12 mouse cellular contexts compared by ENCODE assay signal in the genomic region with DNA sequence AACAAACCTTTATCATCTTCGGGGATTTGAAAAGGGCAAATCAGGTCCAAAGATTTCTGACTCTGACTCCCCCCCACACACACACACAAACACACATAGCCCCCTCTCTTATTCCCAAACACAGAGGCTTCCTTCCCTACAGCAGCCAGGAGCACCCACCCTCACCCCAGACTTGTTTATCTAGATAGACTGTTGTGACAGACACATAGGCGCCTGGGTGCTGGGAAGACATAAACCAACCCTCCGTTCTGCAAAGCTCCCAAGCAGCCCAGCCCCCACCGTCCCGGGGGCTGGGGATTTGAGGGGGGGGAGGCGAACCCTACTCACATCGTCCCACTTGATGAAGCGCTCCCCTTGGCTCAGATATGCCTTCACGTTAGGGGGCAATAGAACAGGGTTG. TPM values are rescaled to one million over a fixed set of nuclear protein-coding genes. Genes with fewer than 3 reads are reported as not detected.
A peak's percentile ranks its signal among the peaks of the same experiment; 100 is the strongest.
DNase-seq lines count a peak whose midpoint lies in the region; ATAC-seq and TF ChIP-seq lines count a peak whose summit lies in the region.
"Had no signal": no experiment of that assay in that cellular context is flagged by ENCODE, and none has a peak within 500 bp of the region (broad histone marks: within the 10 kb centered on the region; RNA-seq: fewer than 3 reads in every experiment).

No protein-coding gene starts in this region.

- no peaks in the 10 kb centered on the region for H3K9me3 ChIP-seq in heart, embryonic 14.5 days (ENCODE audit: control insufficient read depth, low read length)
- no peaks in the 10 kb centered on the region for H3K9me3 ChIP-seq in liver, embryonic 12.5 days (replicated peaks)
- no peaks in the 10 kb centered on the region for H3K9me3 ChIP-seq in stomach, embryonic 15.5 days
- H3K9me3 ChIP-seq in forebrain, embryonic 12.5 days: no peaks in the 10 kb centered on the region
- H3K9me3 ChIP-seq: forebrain, embryonic 13.5 days had no signal

- TF ChIP-seq POLR2A in thymus, adult 2 months (IDR thresholded peaks at IDR 0.05; ENCODE audit: control insufficient read depth, extremely low read depth, insufficient read depth, low read length, poor library complexity): no peak

- peak overlapping the region; percentile 15 for H3K4me2 ChIP-seq in heart, embryonic 14.5 days (ENCODE audit: low read length)
- H3K4me2 ChIP-seq in liver, embryonic 12.5 days: peak overlapping the region; percentile 48
- peak overlapping the region; percentile 37 for H3K4me2 ChIP-seq in stomach, embryonic 15.5 days
- H3K4me2 ChIP-seq in forebrain, embryonic 12.5 days: no peak overlapping the region
- H3K4me2 ChIP-seq: forebrain, embryonic 13.5 days had no signal

- H3K4me1 ChIP-seq in heart, embryonic 14.5 days (ENCODE audit: control insufficient read depth in 2 of 2, insufficient read depth in 2 of 2, low read length in 2 of 2): peaks cover 26 to 32% of the 10 kb centered on the region in 2 experiments
- H3K4me1 ChIP-seq in thymus, adult 2 months (replicated peaks; ENCODE audit: control insufficient read depth, insufficient read depth, low read length): peaks cover 42% of the 10 kb centered on the region
- peaks cover 40% of the 10 kb centered on the region for H3K4me1 ChIP-seq in liver, embryonic 12.5 days
- H3K4me1 ChIP-seq in stomach, embryonic 15.5 days: peaks cover 30% of the 10 kb centered on the region
- H3K4me1 ChIP-seq in forebrain, embryonic 12.5 days: peaks cover 4% of the 10 kb centered on the region

- no peak for TF ChIP-seq CTCF in thymus, adult 2 months (IDR thresholded peaks at IDR 0.05; ENCODE audit: borderline replicate concordance, control insufficient read depth, extremely low read depth, insufficient read depth, low read length, poor library complexity)

- no peak overlapping the region for H3K9ac ChIP-seq in heart, embryonic 14.5 days (ENCODE audit: low read length)
- H3K9ac ChIP-seq in liver, embryonic 12.5 days: no peak overlapping the region
- no peak overlapping the region for H3K9ac ChIP-seq in stomach, embryonic 15.5 days
- H3K9ac ChIP-seq in forebrain, embryonic 12.5 days: no peak overlapping the region
- H3K9ac ChIP-seq: forebrain, embryonic 13.5 days had no signal

- no peak for ATAC-seq in heart, embryonic 14.5 days (ENCODE audit: insufficient number of reproducible peaks, insufficient read depth, low FRiP score, low read depth)
- ATAC-seq in liver, embryonic 12.5 days: no peak
- peak; percentile 20; the same call in 1 of the 2 replicates for ATAC-seq in stomach, embryonic 15.5 days (ENCODE audit: insufficient read depth, low FRiP score, low read depth)
- ATAC-seq in forebrain, embryonic 12.5 days (ENCODE audit: low FRiP score): no peak
- ATAC-seq: forebrain, embryonic 13.5 days had no signal

- no peak for DNase-seq in heart, postnatal 14 days
- DNase-seq in thymus, adult 2 months: no peak
- no peak for DNase-seq in thymus, adult 18-20 months
- no peak for DNase-seq in gastrocnemius, adult 8-10 months (ENCODE audit: low spot score in 2 of 2)
- DNase-seq: cerebellum, postnatal 14 days had no signal

- 29% methylated on average over 9 of the region's 9 CpGs for WGBS in heart, embryonic 14.5 days
- WGBS in thymus, adult 2 months: 5% methylated on average over 9 of the region's 9 CpGs
- 5% methylated on average over 9 of the region's 9 CpGs for WGBS in liver, embryonic 12.5 days (ENCODE audit: insufficient replicate concordance)
- 14% methylated on average over 9 of the region's 9 CpGs for WGBS in stomach, embryonic 15.5 days
- WGBS in forebrain, embryonic 12.5 days: 29% methylated on average over 9 of the region's 9 CpGs

- H3K36me3 ChIP-seq in heart, embryonic 14.5 days (ENCODE audit: control insufficient read depth, insufficient read depth, low read length): no peaks in the 10 kb centered on the region
- no peaks in the 10 kb centered on the region for H3K36me3 ChIP-seq in thymus, adult 2 months (ENCODE audit: control insufficient read depth, insufficient read depth, low read length)
- no peaks in the 10 kb centered on the region for H3K36me3 ChIP-seq in liver, embryonic 12.5 days
- no peaks in the 10 kb centered on the region for H3K36me3 ChIP-seq in stomach, embryonic 15.5 days
- H3K36me3 ChIP-seq in forebrain, embryonic 12.5 days (replicated peaks): no peaks in the 10 kb centered on the region

- no peak overlapping the region for H3K4me3 ChIP-seq in heart, embryonic 14.5 days (ENCODE audit: control insufficient read depth in 1 of 2, insufficient read depth in 1 of 2, low read depth in 1 of 2, low read length in 2 of 2)
- peak overlapping the region; percentile 89 for H3K4me3 ChIP-seq in thymus, adult 2 months (ENCODE audit: control insufficient read depth, insufficient read depth, low read length)
- H3K4me3 ChIP-seq in liver, embryonic 12.5 days: peak overlapping the region; percentile 29
- peak overlapping the region; percentile 14; the same call in 1 of the 2 replicates for H3K4me3 ChIP-seq in stomach, embryonic 15.5 days (replicated peaks)
- no peak overlapping the region for H3K4me3 ChIP-seq in forebrain, embryonic 12.5 days (replicated peaks)
- H3K4me3 ChIP-seq: forebrain, embryonic 13.5 days had no signal

- H3K27ac ChIP-seq in heart, embryonic 14.5 days (replicated peaks in 1 of 2; ENCODE audit: control insufficient read depth in 1 of 2, insufficient read depth in 1 of 2, low read depth in 2 of 2, low read length in 2 of 2): no peak overlapping the region
- H3K27ac ChIP-seq in thymus, adult 2 months (ENCODE audit: control insufficient read depth, insufficient read depth, low read length): peak overlapping the region; percentile 63; the same call in 1 of the 2 replicates
- peak overlapping the region; percentile 55; the same call in 1 of the 2 replicates for H3K27ac ChIP-seq in liver, embryonic 12.5 days
- peak overlapping the region; percentile 41; the same call in 1 of the 2 replicates for H3K27ac ChIP-seq in stomach, embryonic 15.5 days
- no peak overlapping the region for H3K27ac ChIP-seq in forebrain, embryonic 12.5 days
- H3K27ac ChIP-seq: forebrain, embryonic 13.5 days had no signal

- H3K27me3 ChIP-seq in heart, embryonic 14.5 days (ENCODE audit: control insufficient read depth, insufficient read depth, low read length): peaks cover 13% of the 10 kb centered on the region
- H3K27me3 ChIP-seq in thymus, adult 2 months (ENCODE audit: control insufficient read depth, insufficient read depth, low read length): no peaks in the 10 kb centered on the region
- H3K27me3 ChIP-seq in liver, embryonic 12.5 days (replicated peaks): peaks cover 71% of the 10 kb centered on the region
- 0 out of 2 replicates have a peak, but pooled peaks cover 6% of the 10 kb centered on the region for H3K27me3 ChIP-seq in stomach, embryonic 15.5 days (replicated peaks)
- peaks cover 60% of the 10 kb centered on the region for H3K27me3 ChIP-seq in forebrain, embryonic 12.5 days

- intact Hi-C loops in heart, postnatal 14 days (cut with DNase I): no loop called here

RNA-seq across cellular contexts. Expression of a gene that starts 0.3 kb away (rescaled TPM):
- 2.0 and 2.6 TPM in 2 replicates for polyA plus RNA-seq in heart, embryonic 14.5 days (2014; fragmentation: Nextera tagmentation; extraction: Ambion mirVana)
- 1 to 10 TPM; 2.4 to 2.7 TPM for total RNA-seq in heart, postnatal 14 days (2021)
- 79.9 and 94.4 TPM in 2 replicates for polyA plus RNA-seq in thymus, adult 2 months (2012; rRNA removed)
- polyA plus RNA-seq in liver, embryonic 12.5 days (2016; fragmentation: Nextera tagmentation; extraction: Ambion mirVana): 2.5 and 2.6 TPM in 2 replicates
- 1.5 and 1.8 TPM in 2 replicates for polyA plus RNA-seq in stomach, embryonic 15.5 days (2015; fragmentation: Nextera tagmentation; extraction: Ambion mirVana)
- total RNA-seq in gastrocnemius, adult 8-10 months (2022): under 1 TPM in 3 of 4 experiments, not detected in 1; 0.15 to 0.27 (median 0.27) TPM
- polyA plus RNA-seq in forebrain, embryonic 12.5 days (2016; fragmentation: Nextera tagmentation; extraction: Ambion mirVana): 0.19 and 0.36 TPM in 2 replicates

RNA-seq across cellular contexts. Expression of a gene that starts 17.6 kb away (rescaled TPM):
- 64.4 and 68.0 TPM in 2 replicates for polyA plus RNA-seq in heart, embryonic 14.5 days (2014; fragmentation: Nextera tagmentation; extraction: Ambion mirVana)
- total RNA-seq in heart, postnatal 14 days (2021): 10 to 100 TPM; 36.2 to 38.6 TPM
- polyA plus RNA-seq in thymus, adult 2 months (2012; rRNA removed): 18.9 and 25.7 TPM in 2 replicates
- 23.1 TPM in 2 replicates for polyA plus RNA-seq in liver, embryonic 12.5 days (2016; fragmentation: Nextera tagmentation; extraction: Ambion mirVana)
- polyA plus RNA-seq in stomach, embryonic 15.5 days (2015; fragmentation: Nextera tagmentation; extraction: Ambion mirVana): 22.6 and 23.1 TPM in 2 replicates
- total RNA-seq in gastrocnemius, adult 8-10 months (2022): 1 to 10 TPM; 5.0 to 7.2 (median 5.2) TPM
- 22.3 and 24.4 TPM in 2 replicates for polyA plus RNA-seq in forebrain, embryonic 12.5 days (2016; fragmentation: Nextera tagmentation; extraction: Ambion mirVana)

RNA-seq across cellular contexts. Expression of a gene that starts 24.1 kb away (rescaled TPM):
- 2.1 and 3.0 TPM in 2 replicates for polyA plus RNA-seq in heart, embryonic 14.5 days (2014; fragmentation: Nextera tagmentation; extraction: Ambion mirVana)
- 1 to 10 TPM; 1.7 to 2.8 TPM for total RNA-seq in heart, postnatal 14 days (2021)
- 0.20 and 0.27 TPM in 2 replicates for polyA plus RNA-seq in thymus, adult 2 months (2012; rRNA removed)
- polyA plus RNA-seq in liver, embryonic 12.5 days (2016; fragmentation: Nextera tagmentation; extraction: Ambion mirVana): 0.07 TPM in 1 of 2 replicates, not detected in the other
- polyA plus RNA-seq in stomach, embryonic 15.5 days (2015; fragmentation: Nextera tagmentation; extraction: Ambion mirVana): 0.04 and 0.08 TPM in 2 replicates
- not detected for total RNA-seq in gastrocnemius, adult 8-10 months (2022)
- polyA plus RNA-seq in forebrain, embryonic 12.5 days (2016; fragmentation: Nextera tagmentation; extraction: Ambion mirVana): 0.04 and 0.08 TPM in 2 replicates
- polyA plus RNA-seq: limb, embryonic 11.5 days; neural tube, embryonic 11.5 days had no signal

RNA-seq across cellular contexts. Expression of a gene that starts 34.5 kb away (rescaled TPM):
- 1.7 and 2.2 TPM in 2 replicates for polyA plus RNA-seq in heart, embryonic 14.5 days (2014; fragmentation: Nextera tagmentation; extraction: Ambion mirVana)
- 10 to 100 TPM; 15.5 to 17.5 TPM for total RNA-seq in heart, postnatal 14 days (2021)
- 1.2 and 1.8 TPM in 2 replicates for polyA plus RNA-seq in thymus, adult 2 months (2012; rRNA removed)
- 0.36 and 0.39 TPM in 2 replicates for polyA plus RNA-seq in liver, embryonic 12.5 days (2016; fragmentation: Nextera tagmentation; extraction: Ambion mirVana)
- 1.4 and 1.5 TPM in 2 replicates for polyA plus RNA-seq in stomach, embryonic 15.5 days (2015; fragmentation: Nextera tagmentation; extraction: Ambion mirVana)
- 10 to 100 TPM; 17.5 to 20.6 (median 18.4) TPM for total RNA-seq in gastrocnemius, adult 8-10 months (2022)
- polyA plus RNA-seq in forebrain, embryonic 12.5 days (2016; fragmentation: Nextera tagmentation; extraction: Ambion mirVana): 2.8 TPM in 2 replicates

RNA-seq across cellular contexts. Expression of a gene that starts 44.7 kb away (rescaled TPM):
- not detected in 2 replicates for polyA plus RNA-seq in heart, embryonic 14.5 days (2014; fragmentation: Nextera tagmentation; extraction: Ambion mirVana)
- total RNA-seq in heart, postnatal 14 days (2021): not detected
- polyA plus RNA-seq in thymus, adult 2 months (2012; rRNA removed): 3.3 and 4.9 TPM in 2 replicates
- not detected in 2 replicates for polyA plus RNA-seq in liver, embryonic 12.5 days (2016; fragmentation: Nextera tagmentation; extraction: Ambion mirVana)
- polyA plus RNA-seq in stomach, embryonic 15.5 days (2015; fragmentation: Nextera tagmentation; extraction: Ambion mirVana): 28.1 and 31.4 TPM in 2 replicates
- not detected for total RNA-seq in gastrocnemius, adult 8-10 months (2022)
- polyA plus RNA-seq in forebrain, embryonic 12.5 days (2016; fragmentation: Nextera tagmentation; extraction: Ambion mirVana): not detected in 2 replicates
- polyA plus RNA-seq: forebrain, embryonic 13.5 days; limb, embryonic 11.5 days; neural tube, embryonic 11.5 days had no signal

Comparison
In these comparisons a context has a peak if more than half of its experiments do, and no peak if none do; other contexts are left out.
1. H3K27ac ChIP-seq: peak in thymus, adult 2 months (single experiment), liver, embryonic 12.5 days (single experiment) and stomach, embryonic 15.5 days (single experiment); none in heart, embryonic 14.5 days (0 of 2) and forebrain, embryonic 12.5 days (single experiment).
2. H3K4me3 ChIP-seq: peak in thymus, adult 2 months (single experiment), liver, embryonic 12.5 days (single experiment) and stomach, embryonic 15.5 days (single experiment); none in heart, embryonic 14.5 days (0 of 2) and forebrain, embryonic 12.5 days (single experiment).
3. RNA of a gene that starts 0.3 kb away (polyA plus RNA-seq): 79.9 to 94.4 TPM in thymus, adult 2 months; 2.5 to 2.6 TPM in liver, embryonic 12.5 days, 2.0 to 2.6 TPM in heart, embryonic 14.5 days, 1.5 to 1.8 TPM in stomach, embryonic 15.5 days and 0.19 to 0.36 TPM in forebrain, embryonic 12.5 days; every median in the first group is over 10 times any median in the second.